Mouse (Mus musculus) MEL (cell line): ENCODE measurements at regions not wholly inside any gene's neighbourhood (a gene's known extent, or its start where the extent isn't known, plus 50 kb on each side); places are given as distances from the start of the nearest gene placed in this dataset.

Experiments
- BHLHE40 ChIP-seq: IDR thresholded peaks from 2 replicates; pipeline ENCODE4 v1.6.1; 2012; ENCODE audit warnings: low read depth, mild to moderate bottlenecking, inconsistent platforms, low read length, improper control_type of control experiment, borderline replicate concordance
- CTCF ChIP-seq, 3 experiments: IDR thresholded peaks in 2 of 3; conservative IDR thresholded peaks in 1 of 3; 2 replicates each; pipeline ENCODE4 v1.5.1; 2011 to 2012; ENCODE audit warnings: low read length in 3 of 3, low read depth in 2 of 3, mild to moderate bottlenecking in 2 of 3, improper control_type of control experiment in 1 of 3, inconsistent platforms in 1 of 3, mixed read lengths in 1 of 3, moderate library complexity in 1 of 3; ENCODE audit not compliant: control insufficient read depth in 1 of 3, insufficient read depth in 1 of 3, poor library complexity in 1 of 3, severe bottlenecking in 1 of 3
- ELF1 ChIP-seq: IDR thresholded peaks from 2 replicates; pipeline ENCODE4 v1.6.1; 2014; ENCODE audit warnings: low read depth, mild to moderate bottlenecking, inconsistent platforms, low read length, improper control_type of control experiment, moderate library complexity
- EP300 ChIP-seq, 2 experiments: IDR thresholded peaks; 2 replicates each; pipeline ENCODE4 v1.6.1; 2011; ENCODE audit warnings: improper control_type of control experiment in 2 of 2, low read length in 2 of 2, low read depth in 1 of 2, mild to moderate bottlenecking in 1 of 2
- ETS1 ChIP-seq: IDR thresholded peaks from 2 replicates; pipeline ENCODE4 v1.6.1; 2012; ENCODE audit warnings: low read depth, mild to moderate bottlenecking, inconsistent platforms, low read length, improper control_type of control experiment, moderate library complexity
- GABPA ChIP-seq: IDR thresholded peaks from 2 replicates; pipeline ENCODE4 v1.6.1; 2012; ENCODE audit warnings: low read depth, mild to moderate bottlenecking, inconsistent platforms, low read length, improper control_type of control experiment, moderate library complexity
- MEF2A ChIP-seq: IDR thresholded peaks from 2 replicates; pipeline ENCODE4 v1.6.1; 2014; ENCODE audit warnings: low read depth, mild to moderate bottlenecking, inconsistent platforms, low read length, improper control_type of control experiment; ENCODE audit not compliant: poor library complexity, insufficient replicate concordance, severe bottlenecking; ENCODE audit errors: extremely low read depth
- NRF1 ChIP-seq: IDR thresholded peaks from 2 replicates; pipeline ENCODE4 v1.6.1; 2014; ENCODE audit warnings: low read depth, mild to moderate bottlenecking, inconsistent platforms, low read length, improper control_type of control experiment, moderate library complexity; ENCODE audit not compliant: poor library complexity, insufficient read depth, severe bottlenecking
- POLR2A ChIP-seq, 2 experiments: IDR thresholded peaks; 2 replicates each; pipeline ENCODE4 v1.6.1; 2011 to 2012; ENCODE audit warnings: low read length in 2 of 2, mild to moderate bottlenecking in 2 of 2, control low read depth in 1 of 2, improper control_type of control experiment in 1 of 2, low read depth in 1 of 2, moderate library complexity in 1 of 2; ENCODE audit not compliant: control insufficient read depth in 1 of 2, insufficient read depth in 1 of 2, poor library complexity in 1 of 2
- USF1 ChIP-seq: IDR thresholded peaks from 2 replicates; pipeline ENCODE4 v1.6.1; 2014; ENCODE audit warnings: low read depth, mild to moderate bottlenecking, inconsistent platforms, low read length, improper control_type of control experiment, moderate library complexity
- ZMIZ1 ChIP-seq: IDR thresholded peaks from 2 replicates; pipeline ENCODE4 v1.6.1; 2012; ENCODE audit warnings: low read depth, mild to moderate bottlenecking, inconsistent platforms, low read length, improper control_type of control experiment, moderate library complexity

DNA sequence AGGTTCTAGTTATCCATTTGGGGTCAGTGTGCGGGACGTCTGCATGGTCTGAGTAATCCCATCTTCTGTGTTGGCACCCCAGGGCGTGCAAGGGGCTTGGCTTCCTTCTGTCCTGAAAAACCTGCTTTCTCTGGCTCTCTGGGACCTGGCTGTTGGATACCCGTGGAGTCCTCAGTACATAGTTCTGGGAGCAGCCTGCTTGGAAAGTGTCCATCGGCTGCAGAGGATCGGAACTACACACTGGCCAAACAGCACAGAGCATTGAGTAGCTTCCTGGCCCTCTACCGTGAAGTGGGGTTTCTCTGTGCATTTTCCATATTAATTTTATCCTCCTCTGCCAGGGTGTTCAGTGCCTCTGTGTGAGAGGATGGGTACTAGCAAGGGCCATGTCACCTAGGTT is 170.7 kb upstream of the Mrps10 start:
- TF ChIP-seq CTCF (IDR thresholded peaks at IDR 0.05 in 2 of 3, conservative IDR thresholded peaks at IDR 0.05 in 1 of 3; ENCODE audit: control insufficient read depth in 1 of 3, insufficient read depth in 1 of 3, low read depth in 2 of 3, low read length in 3 of 3, poor library complexity in 1 of 3, severe bottlenecking in 1 of 3): no peak
- no peak for TF ChIP-seq MEF2A
- no peak for TF ChIP-seq EP300 (IDR thresholded peaks at IDR 0.05; ENCODE audit: low read depth in 1 of 2, low read length in 2 of 2)
- TF ChIP-seq POLR2A (IDR thresholded peaks at IDR 0.05; ENCODE audit: control insufficient read depth in 1 of 2, insufficient read depth in 1 of 2, low read depth in 1 of 2, low read length in 2 of 2, poor library complexity in 1 of 2): no peak
- TF ChIP-seq GABPA: no peak
- no peak for TF ChIP-seq ETS1
- TF ChIP-seq ELF1: no peak
- TF ChIP-seq NRF1: no peak
- no peak for TF ChIP-seq ZMIZ1
- TF ChIP-seq BHLHE40: no peak
- no peak for TF ChIP-seq USF1
